Mouse (Mus musculus) MEL (cell line): Measurements from ENCODE around the gene Plcb1. TPM values are rescaled to one million over a fixed set of nuclear protein-coding genes. Genes with fewer than 3 reads are reported as not detected.

Source experiments
- DNase-seq: peaks from one replicate; pipeline ENCODE4 v3.0.0; 2011; ENCODE audit warnings: low read depth, low spot score
- H3K27ac ChIP-seq: 2 replicates; pipeline ENCODE4 v1.5.1; 2012; ENCODE audit warnings: low read depth, mild to moderate bottlenecking, control low read depth, low read length, moderate library complexity; ENCODE audit not compliant: control insufficient read depth
- H3K27me3 ChIP-seq, 2 experiments: fragments of 150-350 bp in 1 of 2; sonication (generic) in 1 of 2; 2 replicates each; pipeline ENCODE4 v1.6.1; 2012; ENCODE audit warnings: low read length in 2 of 2, mild to moderate bottlenecking in 2 of 2, improper control_type of control experiment in 1 of 2, moderate library complexity in 1 of 2; ENCODE audit not compliant: insufficient read depth in 2 of 2, control insufficient read depth in 1 of 2
- H3K36me3 ChIP-seq, 2 experiments: 2 replicates each; pipeline ENCODE4 v1.6.1; 2012 to 2014; ENCODE audit warnings: low read length in 2 of 2, improper control_type of control experiment in 1 of 2, inconsistent platforms in 1 of 2, mild to moderate bottlenecking in 1 of 2; ENCODE audit not compliant: insufficient read depth in 2 of 2, control insufficient read depth in 1 of 2
- H3K4me1 ChIP-seq, 2 experiments: fragments of 150-350 bp in 1 of 2; sonication (generic) in 1 of 2; 2 replicates each; pipeline ENCODE4 v1.6.1; 2012; ENCODE audit warnings: low read length in 2 of 2, improper control_type of control experiment in 1 of 2, mild to moderate bottlenecking in 1 of 2; ENCODE audit not compliant: insufficient read depth in 2 of 2, control insufficient read depth in 1 of 2
- H3K4me3 ChIP-seq, 2 experiments: fragments of 150-350 bp in 1 of 2; sonication (generic) in 1 of 2; 2 replicates each; pipeline ENCODE4 v1.5.1; 2012; ENCODE audit warnings: low read depth in 2 of 2, low read length in 2 of 2, mild to moderate bottlenecking in 2 of 2, moderate library complexity in 2 of 2, control low read depth in 1 of 2, improper control_type of control experiment in 1 of 2; ENCODE audit not compliant: control insufficient read depth in 1 of 2, insufficient read depth in 1 of 2
- H3K79me2 ChIP-seq: 2 replicates; pipeline ENCODE4 v1.6.1; 2012; ENCODE audit warnings: mild to moderate bottlenecking, low read length, moderate library complexity; ENCODE audit not compliant: control insufficient read depth, poor library complexity, insufficient read depth
- H3K9ac ChIP-seq: 2 replicates; pipeline ENCODE4 v1.6.1; 2012; ENCODE audit warnings: low read depth, mild to moderate bottlenecking, control low read depth, low read length, moderate library complexity; ENCODE audit not compliant: control insufficient read depth, poor library complexity, severe bottlenecking
- H3K9me3 ChIP-seq: fragments of 150-350 bp; sonication (generic); replicated peaks from 2 replicates; pipeline ENCODE4 v1.6.1; 2012; ENCODE audit warnings: mild to moderate bottlenecking, low read length, improper control_type of control experiment, moderate library complexity; ENCODE audit not compliant: insufficient read depth
- BHLHE40 ChIP-seq: IDR thresholded peaks from 2 replicates; pipeline ENCODE4 v1.6.1; 2012; ENCODE audit warnings: low read depth, mild to moderate bottlenecking, inconsistent platforms, low read length, improper control_type of control experiment, borderline replicate concordance
- CHD2 ChIP-seq: IDR thresholded peaks from 2 replicates; pipeline ENCODE4 v1.6.1; 2011; ENCODE audit warnings: low read length, improper control_type of control experiment
- CTCF ChIP-seq, 3 experiments: IDR thresholded peaks in 2 of 3; conservative IDR thresholded peaks in 1 of 3; 2 replicates each; pipeline ENCODE4 v1.5.1; 2011 to 2012; ENCODE audit warnings: low read length in 3 of 3, low read depth in 2 of 3, mild to moderate bottlenecking in 2 of 3, improper control_type of control experiment in 1 of 3, inconsistent platforms in 1 of 3, mixed read lengths in 1 of 3, moderate library complexity in 1 of 3; ENCODE audit not compliant: control insufficient read depth in 1 of 3, insufficient read depth in 1 of 3, poor library complexity in 1 of 3, severe bottlenecking in 1 of 3
- ETS1 ChIP-seq: IDR thresholded peaks from 2 replicates; pipeline ENCODE4 v1.6.1; 2012; ENCODE audit warnings: low read depth, mild to moderate bottlenecking, inconsistent platforms, low read length, improper control_type of control experiment, moderate library complexity
- GABPA ChIP-seq: IDR thresholded peaks from 2 replicates; pipeline ENCODE4 v1.6.1; 2012; ENCODE audit warnings: low read depth, mild to moderate bottlenecking, inconsistent platforms, low read length, improper control_type of control experiment, moderate library complexity
- MAFK ChIP-seq: IDR thresholded peaks from 2 replicates; pipeline ENCODE4 v1.6.1; 2011; ENCODE audit warnings: low read depth, mild to moderate bottlenecking, low read length, improper control_type of control experiment, borderline replicate concordance
- MAX ChIP-seq: IDR thresholded peaks from 2 replicates; pipeline ENCODE4 v1.6.1; 2011; ENCODE audit warnings: low read length, improper control_type of control experiment
- MYB ChIP-seq: IDR thresholded peaks from 2 replicates; pipeline ENCODE4 v1.6.1; 2011; ENCODE audit warnings: mild to moderate bottlenecking, low read depth, low read length, improper control_type of control experiment
- NRF1 ChIP-seq: IDR thresholded peaks from 2 replicates; pipeline ENCODE4 v1.6.1; 2014; ENCODE audit warnings: low read depth, mild to moderate bottlenecking, inconsistent platforms, low read length, improper control_type of control experiment, moderate library complexity; ENCODE audit not compliant: poor library complexity, insufficient read depth, severe bottlenecking
- POLR2A ChIP-seq, 2 experiments: IDR thresholded peaks; 2 replicates each; pipeline ENCODE4 v1.6.1; 2011 to 2012; ENCODE audit warnings: low read length in 2 of 2, mild to moderate bottlenecking in 2 of 2, control low read depth in 1 of 2, improper control_type of control experiment in 1 of 2, low read depth in 1 of 2, moderate library complexity in 1 of 2; ENCODE audit not compliant: control insufficient read depth in 1 of 2, insufficient read depth in 1 of 2, poor library complexity in 1 of 2
- POLR2AphosphoS5 ChIP-seq: IDR thresholded peaks from 2 replicates; pipeline ENCODE4 v1.6.1; 2012; ENCODE audit warnings: low read depth, borderline replicate concordance, mild to moderate bottlenecking, inconsistent platforms, low read length, moderate library complexity, mixed read lengths
- RAD21 ChIP-seq: IDR thresholded peaks from 2 replicates; pipeline ENCODE4 v1.6.1; 2011; ENCODE audit warnings: mild to moderate bottlenecking, low read depth, low read length, improper control_type of control experiment
- SIN3A ChIP-seq: IDR thresholded peaks from 2 replicates; pipeline ENCODE4 v1.6.1; 2012; ENCODE audit warnings: low read length, improper control_type of control experiment, inconsistent platforms
- TAL1 ChIP-seq: IDR thresholded peaks from 2 replicates; pipeline ENCODE4 v1.6.1; 2012; ENCODE audit warnings: mild to moderate bottlenecking, inconsistent platforms, low read length, moderate library complexity, mixed read lengths
- TBP ChIP-seq: IDR thresholded peaks from 2 replicates; pipeline ENCODE4 v1.8.0; 2011; ENCODE audit warnings: low read depth, low read length, improper control_type of control experiment
- UBTF ChIP-seq: IDR thresholded peaks from 2 replicates; pipeline ENCODE4 v1.6.1; 2012; ENCODE audit warnings: low read depth, mild to moderate bottlenecking, inconsistent platforms, low read length, improper control_type of control experiment, moderate library complexity, borderline replicate concordance; ENCODE audit not compliant: insufficient read depth
- USF1 ChIP-seq: IDR thresholded peaks from 2 replicates; pipeline ENCODE4 v1.6.1; 2014; ENCODE audit warnings: low read depth, mild to moderate bottlenecking, inconsistent platforms, low read length, improper control_type of control experiment, moderate library complexity
- ZC3H11A ChIP-seq: IDR thresholded peaks from 2 replicates; pipeline ENCODE4 v1.6.1; 2012; ENCODE audit warnings: low read depth, mild to moderate bottlenecking, inconsistent platforms, low read length, improper control_type of control experiment
- ZNF384 ChIP-seq: IDR thresholded peaks from 2 replicates; pipeline ENCODE4 v1.6.1; 2012; ENCODE audit warnings: low read depth, mild to moderate bottlenecking, inconsistent platforms, low read length, improper control_type of control experiment
- polyA plus RNA-seq, 2 experiments: library from polyadenylated mRNA; stranded (reverse) in 1 of 2; unstranded in 1 of 2; fragments of >175 nt in 1 of 2; fragments of >200 nt in 1 of 2; gene quantifications; 2 replicates each; pipeline versions ENCODE4 v1.2.1 to v1.2.4; 2012; ENCODE audit warnings: low replicate concordance in 2 of 2, low read depth in 1 of 2; ENCODE audit not compliant: insufficient read length in 2 of 2, insufficient read depth in 1 of 2, missing spikeins in 1 of 2
- total RNA-seq: library from RNA; depleted of rRNA; stranded (reverse); fragments of 300-350 nt; gene quantifications from 2 replicates; pipeline ENCODE4 v1.2.3, GENCODE M21; 2012

Plcb1 gene
- total and polyA plus RNA-seq, 3 experiments, result not detected

GRCm38 (mm10) chr2:135018275-135018674 is 232.4 kb downstream of the Plcb1 start:
- Histone ChIP-seq H3K27ac (no peak overlapping the region), H3K9me3 (no peaks in the 10 kb centered on the region), H3K27me3 (no peaks in the 10 kb centered on the region), H3K4me1 (no peaks in the 10 kb centered on the region), H3K9ac (no peak overlapping the region), H3K36me3 (no peaks in the 10 kb centered on the region), H3K4me3 (no peak overlapping the region), H3K79me2 (no peaks in the 10 kb centered on the region)
- no peak for DNase-seq
- TF ChIP-seq USF1, result no peak
- no peak for TF ChIP-seq TAL1
- no peak for TF ChIP-seq TBP
- no peak for TF ChIP-seq POLR2AphosphoS5
- TF ChIP-seq ZNF384, result no peak
- no peak for TF ChIP-seq CTCF (IDR thresholded peaks at IDR 0.05 in 2 of 3, conservative IDR thresholded peaks at IDR 0.05 in 1 of 3; ENCODE audit: control insufficient read depth in 1 of 3, insufficient read depth in 1 of 3, low read depth in 2 of 3, low read length in 3 of 3, poor library complexity in 1 of 3, severe bottlenecking in 1 of 3)
- TF ChIP-seq BHLHE40, result no peak
- no peak for TF ChIP-seq MAFK
- TF ChIP-seq RAD21, result no peak
- no peak for TF ChIP-seq ZC3H11A
- TF ChIP-seq GABPA, result no peak
- no peak for TF ChIP-seq MYB
- no peak for TF ChIP-seq CHD2
- TF ChIP-seq SIN3A, result no peak
- TF ChIP-seq UBTF, result no peak
- no peak for TF ChIP-seq MAX
- TF ChIP-seq, all 39 proteins: peak for 0

- Histone ChIP-seq H3K79me2 (no peaks in the 10 kb centered on the region), H3K36me3 (no peaks in the 10 kb centered on the region), H3K4me1 (no peaks in the 10 kb centered on the region), H3K9me3 (no peaks in the 10 kb centered on the region), H3K9ac (no peak overlapping the region), H3K27ac (no peak overlapping the region), H3K4me3 (no peak overlapping the region), H3K27me3 (no peaks in the 10 kb centered on the region)
- no peak for TF ChIP-seq ETS1
- no peak for TF ChIP-seq NRF1
- no peak for TF ChIP-seq POLR2A (IDR thresholded peaks at IDR 0.05; ENCODE audit: control insufficient read depth in 1 of 2, insufficient read depth in 1 of 2, low read depth in 1 of 2, low read length in 2 of 2, poor library complexity in 1 of 2)
- DNase-seq, result no peak
Observed at GRCm38 (mm10) chr2:135018708-135019107, 232.8 kb downstream of the Plcb1 start.
